Mouse (Mus musculus) heart, postnatal 0 days (tissue): ENCODE results near the gene Slc25a25. TPM values are rescaled to one million over a fixed set of nuclear protein-coding genes. Genes with fewer than 3 reads are reported as not detected.

Experiments used
- ATAC-seq: fragments of 200-750 bp; cut with Nextera tagmentation; 2 replicates; pipeline ENCODE4 v1.8.0; 2017; ENCODE audit warnings: low read depth, moderate number of reproducible peaks, moderate library complexity; ENCODE audit not compliant: insufficient read depth
- DNase-seq: peaks from one replicate; pipeline ENCODE4 v3.0.0-alpha.2; 2016; ENCODE audit warnings: low spot score
- H3K27ac ChIP-seq: fragments of 300-500 bp; sonication (generic); 2 replicates; pipeline ENCODE4 v1.5.1; 2014; ENCODE audit warnings: low read depth, mild to moderate bottlenecking
- H3K27me3 ChIP-seq: fragments of 300-500 bp; sonication (generic); 2 replicates; pipeline ENCODE4 v1.6.1; 2014; ENCODE audit warnings: low read length, mixed read lengths; ENCODE audit not compliant: control insufficient read depth, insufficient read depth
- H3K36me3 ChIP-seq: fragments of 300-500 bp; sonication (generic); replicated peaks from 2 replicates; pipeline ENCODE4 v1.6.1; 2014; ENCODE audit warnings: low read length, mixed read lengths; ENCODE audit not compliant: control insufficient read depth, insufficient read depth
- H3K4me1 ChIP-seq: fragments of 300-500 bp; sonication (generic); 2 replicates; pipeline ENCODE4 v1.6.1; 2014; ENCODE audit warnings: antibody characterized with exemption; ENCODE audit not compliant: control insufficient read depth, insufficient read depth
- H3K4me2 ChIP-seq: fragments of 300-500 bp; sonication (generic); 2 replicates; pipeline ENCODE4 v1.6.1; 2014; ENCODE audit warnings: low read depth, mild to moderate bottlenecking, low read length, moderate library complexity
- H3K4me3 ChIP-seq: fragments of 300-500 bp; sonication (generic); 2 replicates; pipeline ENCODE4 v1.5.1; 2014; ENCODE audit warnings: low read depth, low read length
- H3K9ac ChIP-seq: fragments of 300-500 bp; sonication (generic); replicated peaks from 2 replicates; pipeline ENCODE4 v1.6.1; 2014; ENCODE audit warnings: low read depth, low read length, mixed read lengths
- H3K9me3 ChIP-seq: fragments of 300-500 bp; sonication (generic); replicated peaks from 2 replicates; pipeline ENCODE4 v1.6.1; 2016; ENCODE audit warnings: low read length; ENCODE audit not compliant: control insufficient read depth
- CTCF ChIP-seq: IDR thresholded peaks from 2 replicates; pipeline ENCODE4 v1.5.1; 2016; ENCODE audit warnings: antibody characterized with exemption, control low read depth, low read depth
- EP300 ChIP-seq: IDR thresholded peaks from 2 replicates; pipeline ENCODE4 v1.6.1; 2016; ENCODE audit warnings: antibody characterized with exemption, low read depth
- WGBS: fragments of 180-500 bp; shearing (Covaris S2); extraction: QIAGEN DNeasy Blood & Tissue Kit; methylation state at CpG from one replicate; pipeline ENCODE4 v1.1.7; 2014; 5-methylcytosine and 5-hydroxymethylcytosine counted together
- polyA plus RNA-seq: library from polyadenylated mRNA; unstranded; fragments of >200 nt; fragmentation: Nextera tagmentation; extraction: Ambion mirVana; gene quantifications from 2 replicates; pipeline ENCODE4 v1.2.1, GENCODE M21; 2015
- total RNA-seq: library from RNA; depleted of rRNA; stranded (reverse); fragments of >200 nt; gene quantifications from 2 replicates; pipeline ENCODE4 v1.2.3, GENCODE M21; 2014; ENCODE audit warnings: low replicate concordance

Gene Slc25a25
- total and polyA plus RNA-seq, 2 experiments from 2014 or later, result 6.6 to 12.5 TPM

- Histone ChIP-seq H3K27me3 (no peaks in the 10 kb centered on the region), H3K9ac (peak overlapping the region; percentile 85), H3K4me3 (peak overlapping the region; percentile 92), H3K36me3 (peaks cover 6% of the 10 kb centered on the region; the same call in 1 of the 2 replicates), H3K27ac (peak overlapping the region; percentile 96), H3K4me2 (peak overlapping the region; percentile 85), H3K4me1 (peaks cover 6% of the 10 kb centered on the region; the same call in 1 of the 2 replicates), H3K9me3 (no peaks in the 10 kb centered on the region)
- ATAC-seq (no peak), DNase-seq (peak; percentile 33)
- TF ChIP-seq EP300, result no peak
- TF ChIP-seq CTCF, result peak; percentile 42
- under 1% methylated on average over 8 of the region's 8 CpGs for WGBS
These were observed 56.3 kb downstream of the Slc25a25 start for GRCm38 (mm10) chr2:32394973-32395372.

GRCm38 (mm10) chr2:32392063-32392462, 59.2 kb downstream of the Slc25a25 start:
- no peak overlapping the region for H3K4me2 ChIP-seq
- no peaks in the 10 kb centered on the region for H3K27me3 ChIP-seq
- 46% methylated on average over 5 of the region's 5 CpGs for WGBS
- no peak for DNase-seq
- no peaks in the 10 kb centered on the region for H3K9me3 ChIP-seq
- H3K4me3 ChIP-seq, result no peak overlapping the region
- no peaks in the 10 kb centered on the region for H3K36me3 ChIP-seq
- no peak overlapping the region for H3K27ac ChIP-seq
- ATAC-seq, result no peak
- TF ChIP-seq CTCF (no peak), EP300 (no peak)
- H3K9ac ChIP-seq, result no peak overlapping the region
- H3K4me1 ChIP-seq, result peaks cover 2% of the 10 kb centered on the region; the same call in 1 of the 2 replicates

- TF ChIP-seq CTCF (no peak), EP300 (no peak)
- 72% methylated on average over 8 of the region's 8 CpGs for WGBS
- no peak overlapping the region for H3K4me3 ChIP-seq
- H3K9ac ChIP-seq, result no peak overlapping the region
- no peaks in the 10 kb centered on the region; the same call in 1 of the 2 replicates for H3K4me1 ChIP-seq
- H3K27me3 ChIP-seq, result no peaks in the 10 kb centered on the region
- no peak overlapping the region for H3K27ac ChIP-seq
- no peak overlapping the region for H3K4me2 ChIP-seq
- DNase-seq (no peak), ATAC-seq (no peak)
- no peaks in the 10 kb centered on the region for H3K36me3 ChIP-seq
- no peaks in the 10 kb centered on the region for H3K9me3 ChIP-seq
These were observed 60.4 kb downstream of the Slc25a25 start for GRCm38 (mm10) chr2:32390871-32391270.

- peaks cover 6% of the 10 kb centered on the region; the same call in 1 of the 2 replicates for H3K27me3 ChIP-seq
- H3K9ac ChIP-seq, result no peak overlapping the region
- WGBS, result 56% methylated on average over 2 of the region's 2 CpGs
These were observed 62.1 kb downstream of the Slc25a25 start for GRCm38 (mm10) chr2:32389157-32389556.

GRCm38 (mm10) chr2:32387706-32388490, 63.3 kb downstream of the Slc25a25 start, which contains the start of gene Lcn2:
Lcn2 (minus strand) TSS chr2:32388252.
- no peak within 1 kb of the TSS for H3K4me2 ChIP-seq
- H3K27me3 ChIP-seq, result peaks cover 6% of the 10 kb centered on the region; the same call in 1 of the 2 replicates
- H3K27ac ChIP-seq, result no peak within 1 kb of the TSS
- no peaks in the 10 kb centered on the region for H3K9me3 ChIP-seq
- WGBS, result 53% methylated on average over 5 of the region's 5 CpGs
- H3K4me1 ChIP-seq, result no peaks in the 10 kb centered on the region; the same call in 1 of the 2 replicates
- no peak within 1 kb of the TSS for H3K4me3 ChIP-seq
- ATAC-seq, result no peak
- H3K36me3 ChIP-seq, result no peaks in the 10 kb centered on the region
- TF ChIP-seq EP300 (no peak), CTCF (no peak)
- DNase-seq, result no peak
- no peak within 1 kb of the TSS for H3K9ac ChIP-seq

More at GRCm38 (mm10) chr2:32389157-32389556, 62.1 kb downstream of the Slc25a25 start:
- TF ChIP-seq EP300 (no peak), CTCF (no peak)
- Histone ChIP-seq H3K27ac (no peak overlapping the region), H3K36me3 (no peaks in the 10 kb centered on the region), H3K9me3 (no peaks in the 10 kb centered on the region), H3K4me1 (no peaks in the 10 kb centered on the region; the same call in 1 of the 2 replicates), H3K4me2 (no peak overlapping the region), H3K4me3 (no peak overlapping the region)
- DNase-seq (no peak), ATAC-seq (no peak)
